Mouse (Mus musculus) retina, adult 2 months (tissue): ENCODE measurements at regions not wholly inside any gene's neighbourhood (a gene's known extent, or its start where the extent isn't known, plus 50 kb on each side); places are given as distances from the start of the nearest gene placed in this dataset.

Experiments
- DNase-seq: peaks from one replicate; pipeline ENCODE4 v3.0.0-alpha.2; 2012; ENCODE audit warnings: low read depth, low spot score

- no peak for DNase-seq
Measured at GRCm38 (mm10) chr13:107878980-107879379, 165.3 kb upstream of the Smim15 start.

GRCm38 (mm10) chr13:107873244-107873667 lies 171.0 kb upstream of the Smim15 start:
- DNase-seq, result no peak

- no peak for DNase-seq
Measured at GRCm38 (mm10) chr13:107872574-107872973, 171.7 kb upstream of the Smim15 start.

GRCm38 (mm10) chr13:107872137-107872536 lies 172.1 kb upstream of the Smim15 start:
- no peak for DNase-seq

- DNase-seq, result no peak
Measured at GRCm38 (mm10) chr13:107868906-107869305, 175.3 kb upstream of the Smim15 start.

GRCm38 (mm10) chr13:107866825-107867224 lies 177.4 kb upstream of the Smim15 start:
- DNase-seq, result no peak

- no peak for DNase-seq
Measured at GRCm38 (mm10) chr13:107862793-107863654, 181.2 kb upstream of the Smim15 start.

- no peak for DNase-seq
Measured at GRCm38 (mm10) chr13:107861384-107862134, 182.7 kb upstream of the Smim15 start.

- no peak for DNase-seq
Measured at GRCm38 (mm10) chr13:107857043-107857755, 187.0 kb upstream of the Smim15 start.

GRCm38 (mm10) chr13:107850907-107851560 lies 193.2 kb upstream of the Smim15 start:
- DNase-seq, result no peak

GRCm38 (mm10) chr13:107848871-107849270 lies 195.4 kb upstream of the Smim15 start:
- DNase-seq, result no peak

GRCm38 (mm10) chr13:107847179-107848012 lies 196.8 kb upstream of the Smim15 start:
- DNase-seq, result no peak

- DNase-seq, result no peak
Measured at GRCm38 (mm10) chr13:107846621-107847178, 197.5 kb upstream of the Smim15 start.

GRCm38 (mm10) chr13:107845838-107846237 lies 198.4 kb upstream of the Smim15 start:
- no peak for DNase-seq

GRCm38 (mm10) chr13:107844085-107844484 lies 200.2 kb upstream of the Smim15 start:
- no peak for DNase-seq

- DNase-seq, result no peak
Measured at GRCm38 (mm10) chr13:107838126-107838715, 206.0 kb upstream of the Smim15 start.

GRCm38 (mm10) chr13:107837206-107837952 lies 206.9 kb upstream of the Smim15 start:
- no peak for DNase-seq

GRCm38 (mm10) chr13:107835756-107836385 lies 208.4 kb upstream of the Smim15 start:
- DNase-seq, result no peak

- no peak for DNase-seq
Measured at GRCm38 (mm10) chr13:107831997-107832396, 212.2 kb upstream of the Smim15 start.
